Mouse (Mus musculus): ENCODE measurements around the gene Dnajb13.

DNA sequence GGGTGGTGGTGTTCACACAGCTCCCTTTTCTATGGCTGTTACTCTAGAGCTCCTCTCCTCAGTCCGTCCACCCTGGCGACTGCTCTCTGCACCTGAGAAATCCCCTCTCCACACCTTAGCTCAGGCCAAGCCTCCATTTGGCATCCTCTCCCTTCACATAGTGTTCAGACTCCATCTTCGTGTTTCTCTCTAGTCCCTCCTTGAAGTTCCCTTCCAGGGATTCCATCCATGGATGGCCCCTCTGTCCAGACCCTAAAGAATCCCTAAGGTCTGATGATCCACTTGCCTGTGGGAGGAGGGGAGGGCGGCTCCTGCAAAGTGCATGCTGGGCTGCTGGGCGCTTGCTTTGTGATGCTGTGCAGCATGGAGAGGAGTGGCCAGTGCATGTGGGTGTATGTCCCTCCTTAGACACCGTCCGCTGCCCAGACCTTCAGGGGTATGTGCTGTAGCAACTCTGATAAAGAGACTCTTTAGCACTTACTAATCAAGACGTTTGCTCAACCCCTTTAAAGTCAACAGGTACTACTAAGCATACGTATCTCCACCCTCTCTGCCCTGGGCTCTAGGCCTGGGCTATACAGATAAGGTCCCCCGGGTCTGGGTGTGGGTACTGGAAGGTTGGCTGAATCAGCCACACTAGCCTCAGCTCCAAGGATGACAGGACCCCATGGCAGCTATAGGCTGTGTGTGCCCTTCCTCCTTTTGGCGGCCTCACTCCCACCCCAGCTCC, 47.8 kb downstream of the Dnajb13 start:
- TF ChIP-seq POLR2A (IDR thresholded peaks at IDR 0.05; ENCODE audit: borderline replicate concordance, extremely low read depth, low read depth, low read length) (no peak), CTCF (IDR thresholded peaks at IDR 0.05; ENCODE audit: insufficient read depth, low read length) (no peak)

Measured in lung, adult 2 months (tissue).